Mouse (Mus musculus): ENCODE results near the gene Lao1.
"Not testable (repeated sequence)": the region's sequence is repeated elsewhere in the genome, so short reads cannot be mapped to it uniquely, and the experiment has no call there.

Gene Lao1

DNA sequence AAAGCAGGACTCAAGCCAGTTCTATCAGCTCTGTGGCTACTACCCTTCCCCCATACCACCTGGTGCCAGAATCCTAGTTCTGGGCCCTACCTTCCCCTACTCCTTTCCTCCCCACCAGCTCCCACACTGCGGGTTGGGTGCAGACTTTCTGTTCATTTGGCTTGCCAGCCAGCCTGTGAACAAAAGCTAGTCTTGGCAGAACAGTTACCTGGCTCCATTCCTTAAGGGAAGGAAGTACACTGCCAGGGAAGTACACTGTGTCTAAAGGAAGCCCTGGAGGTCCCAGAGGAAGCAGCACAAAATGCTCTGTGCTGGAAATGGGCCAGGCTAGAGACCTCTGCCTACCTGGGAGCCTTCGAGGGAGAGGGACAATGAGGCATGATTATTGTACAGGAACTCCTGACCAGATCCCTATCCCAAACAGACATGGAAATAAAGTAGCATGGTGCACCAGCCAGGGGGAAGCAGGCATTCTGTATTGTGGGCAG, at the start of gene Lao1:
TSS of gene Lao1 (plus strand) at position 438 of the 488 bp plus-strand sequence.
- Histone ChIP-seq H3K27me3 (ENCODE audit: insufficient read depth, low read length) (no peaks in the 10 kb centered on the region), H3K4me1 (replicated peaks; ENCODE audit: low read depth, low read length) (no peaks in the 10 kb centered on the region), H3K4me3 (replicated peaks; ENCODE audit: low read length) (no peak within 1 kb of the TSS), H3K36me3 (ENCODE audit: insufficient read depth, low read length) (no peaks in the 10 kb centered on the region), H3K9me3 (ENCODE audit: low read length) (no peaks in the 10 kb centered on the region)
- TF ChIP-seq POU5F1 (IDR thresholded peaks at IDR 0.05; ENCODE audit: borderline replicate concordance, low read length) (no peak), NANOG (IDR thresholded peaks at IDR 0.05; ENCODE audit: borderline replicate concordance, low read length) (no peak), CTCF (conservative IDR thresholded peaks at IDR 0.05; ENCODE audit: low read length) (no peak)

DNA sequence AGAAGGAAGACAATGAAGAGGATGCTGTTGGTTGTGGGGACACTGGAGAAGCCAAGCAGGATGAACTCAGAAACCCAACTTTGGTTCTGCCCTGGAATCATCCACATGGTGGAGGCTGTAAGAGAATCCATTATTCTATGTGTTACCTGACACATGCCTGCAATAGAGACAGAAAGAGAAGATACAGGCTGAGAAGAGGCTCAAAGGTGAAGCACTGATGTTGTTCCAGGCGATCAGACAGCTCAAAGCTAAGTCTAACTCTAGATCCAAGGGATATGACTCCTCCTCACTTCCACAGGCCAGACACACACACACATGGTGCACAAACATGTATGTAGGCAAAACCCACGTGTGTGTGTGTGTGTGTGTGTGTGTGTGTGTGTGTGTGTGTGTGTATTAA, 44.0 kb upstream of the Lao1 start, which contains the start of gene Olfr1329:
TSS of gene Olfr1329 (minus strand) at position 101 of the 400 bp plus-strand sequence.
- not testable (repeated sequence) for H3K9me3 ChIP-seq (ENCODE audit: low read length); H3K27me3 ChIP-seq (ENCODE audit: insufficient read depth, low read length); H3K4me1 ChIP-seq (replicated peaks; ENCODE audit: low read depth, low read length); H3K4me3 ChIP-seq (replicated peaks; ENCODE audit: low read length); H3K36me3 ChIP-seq (ENCODE audit: insufficient read depth, low read length)

DNA sequence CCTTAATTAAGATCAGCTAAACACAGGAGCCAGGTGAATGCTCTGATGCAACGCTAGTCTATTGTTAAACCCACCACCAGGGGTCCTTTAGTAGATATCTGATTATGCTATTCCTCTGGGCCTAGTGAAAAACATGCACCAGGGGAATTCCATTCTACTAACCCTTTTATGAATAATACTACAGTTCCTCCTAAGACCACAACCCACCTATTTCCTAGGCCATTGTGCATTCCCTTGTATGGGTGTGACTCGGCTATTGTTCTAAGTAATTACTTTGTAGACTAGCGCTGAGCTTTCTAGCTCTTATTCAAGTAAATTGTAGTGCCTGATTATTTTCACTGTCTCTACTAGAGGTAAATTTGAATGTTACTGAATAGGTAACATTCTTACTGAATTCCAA, 30.1 kb upstream of the Lao1 start:
- H3K27me3 ChIP-seq (ENCODE audit: insufficient read depth, low read length); H3K36me3 ChIP-seq (ENCODE audit: insufficient read depth, low read length); H3K4me3 ChIP-seq (replicated peaks; ENCODE audit: low read length); H3K4me1 ChIP-seq (replicated peaks; ENCODE audit: low read depth, low read length): not testable (repeated sequence)
- H3K9me3 ChIP-seq (ENCODE audit: low read length): peaks cover 14% of the 10 kb centered on the region

DNA sequence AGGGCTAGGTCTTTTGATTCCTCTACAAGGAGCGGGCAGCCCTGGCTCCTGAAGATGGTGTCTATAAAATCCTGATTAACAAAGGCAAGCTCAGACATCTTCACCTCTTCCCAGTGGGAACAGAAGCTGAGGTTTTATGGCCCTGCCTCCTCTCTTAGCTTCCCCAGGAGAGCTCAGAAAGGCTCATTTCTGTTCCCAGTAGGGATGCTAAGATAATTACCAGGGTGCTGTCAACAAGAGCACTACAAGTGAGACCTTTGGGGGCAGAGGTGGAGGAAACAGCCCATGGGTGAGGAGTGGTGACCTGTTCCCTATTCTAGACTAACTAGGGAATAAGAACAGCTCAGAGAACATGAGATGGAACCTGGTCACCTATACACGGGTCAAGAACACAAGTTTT, 22.9 kb upstream of the Lao1 start, which contains the start of gene Olfr1328:
TSS of gene Olfr1328 (minus strand) at position 101 of the 400 bp plus-strand sequence.
- no peaks in the 10 kb centered on the region for H3K36me3 ChIP-seq (ENCODE audit: insufficient read depth, low read length)
- H3K4me3 ChIP-seq (replicated peaks; ENCODE audit: low read length): no peak within 1 kb of the TSS
- H3K27me3 ChIP-seq (ENCODE audit: insufficient read depth, low read length): no peaks in the 10 kb centered on the region
- H3K9me3 ChIP-seq (ENCODE audit: low read length): 0 out of 2 replicates have a peak, but pooled peaks cover 2% of the 10 kb centered on the region
- no peaks in the 10 kb centered on the region for H3K4me1 ChIP-seq (replicated peaks; ENCODE audit: low read depth, low read length)
- TF ChIP-seq NANOG (IDR thresholded peaks at IDR 0.05; ENCODE audit: borderline replicate concordance, low read length) (no peak), POU5F1 (IDR thresholded peaks at IDR 0.05; ENCODE audit: borderline replicate concordance, low read length) (no peak), CTCF (conservative IDR thresholded peaks at IDR 0.05; ENCODE audit: low read length) (no peak)

DNA sequence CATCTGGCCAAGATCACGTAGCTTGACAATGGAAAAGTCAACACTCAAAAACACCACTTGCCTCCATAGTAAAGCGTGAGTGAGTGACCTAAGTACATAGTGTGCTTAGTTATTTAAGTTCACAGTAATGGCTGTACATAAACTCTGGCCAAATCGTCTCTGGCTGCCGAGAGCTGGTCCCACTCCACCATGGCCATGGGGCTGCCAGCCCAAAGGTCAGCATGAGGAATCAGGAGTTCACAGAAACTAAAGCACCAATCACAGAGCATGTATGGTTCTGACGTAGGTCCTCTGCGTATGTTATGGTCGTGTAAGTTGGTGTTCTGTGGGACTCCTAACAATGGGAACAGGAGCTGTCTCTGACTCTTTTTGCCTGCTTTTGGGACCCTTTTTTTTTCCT, 2.6 kb upstream of the Lao1 start:
- H3K9me3 ChIP-seq (ENCODE audit: low read length): no peaks in the 10 kb centered on the region; the same call in 1 of the 2 replicates
- peaks cover 2% of the 10 kb centered on the region; the same call in 1 of the 2 replicates for H3K27me3 ChIP-seq (ENCODE audit: insufficient read depth, low read length)
- TF ChIP-seq CTCF (conservative IDR thresholded peaks at IDR 0.05; ENCODE audit: low read length) (no peak), NANOG (IDR thresholded peaks at IDR 0.05; ENCODE audit: borderline replicate concordance, low read length) (no peak), POU5F1 (IDR thresholded peaks at IDR 0.05; ENCODE audit: borderline replicate concordance, low read length) (no peak)
- H3K4me1 ChIP-seq (replicated peaks; ENCODE audit: low read depth, low read length): no peaks in the 10 kb centered on the region
- no peak overlapping the region for H3K4me3 ChIP-seq (replicated peaks; ENCODE audit: low read length)
- H3K36me3 ChIP-seq (ENCODE audit: insufficient read depth, low read length): no peaks in the 10 kb centered on the region

DNA sequence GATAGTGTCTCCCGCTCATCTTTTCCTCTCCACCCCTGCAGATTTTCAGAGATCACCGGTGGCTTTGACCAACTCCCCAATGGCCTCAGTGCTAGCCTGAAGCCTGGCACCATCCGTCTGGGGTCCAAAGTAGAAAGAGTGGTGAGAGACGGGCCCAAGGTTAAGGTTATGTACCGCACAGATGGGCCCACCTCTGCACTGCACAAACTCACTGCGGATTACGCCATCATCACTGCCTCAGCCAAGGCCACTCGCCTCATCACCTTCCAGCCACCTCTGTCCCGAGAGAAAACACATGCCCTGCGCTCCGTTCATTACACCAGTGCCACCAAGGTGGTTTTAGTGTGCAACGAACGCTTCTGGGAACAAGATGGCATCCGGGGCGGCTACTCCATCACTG, 6.3 kb downstream of the Lao1 start:
- no peak overlapping the region for H3K4me3 ChIP-seq (replicated peaks; ENCODE audit: low read length)
- H3K36me3 ChIP-seq (ENCODE audit: insufficient read depth, low read length): no peaks in the 10 kb centered on the region
- TF ChIP-seq CTCF (conservative IDR thresholded peaks at IDR 0.05; ENCODE audit: low read length) (no peak), NANOG (IDR thresholded peaks at IDR 0.05; ENCODE audit: borderline replicate concordance, low read length) (no peak), POU5F1 (IDR thresholded peaks at IDR 0.05; ENCODE audit: borderline replicate concordance, low read length) (no peak)
- H3K27me3 ChIP-seq (ENCODE audit: insufficient read depth, low read length): peaks cover 14% of the 10 kb centered on the region
- 0 out of 2 replicates have a peak, but pooled peaks cover 6% of the 10 kb centered on the region for H3K4me1 ChIP-seq (replicated peaks; ENCODE audit: low read depth, low read length)
- H3K9me3 ChIP-seq (ENCODE audit: low read length): peaks cover 21% of the 10 kb centered on the region

DNA sequence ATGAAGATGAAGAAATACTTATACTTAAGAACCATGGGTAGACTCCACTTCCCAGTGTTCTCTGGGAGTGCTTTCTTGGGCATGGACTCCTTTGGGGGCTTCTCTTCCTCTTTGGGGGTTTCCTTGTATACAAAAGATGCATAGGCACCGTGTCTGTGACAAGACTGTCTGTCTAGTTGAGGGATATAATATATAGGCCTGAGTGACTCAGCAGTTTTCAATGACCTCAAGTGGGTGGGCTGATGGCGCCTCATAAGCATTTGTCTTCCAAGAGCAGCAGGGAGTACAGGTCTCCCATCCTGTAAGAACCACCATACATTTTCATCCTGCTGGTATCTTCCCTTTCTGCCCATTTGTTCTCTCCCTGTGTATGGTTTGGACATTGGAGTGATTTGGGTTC, 11.9 kb downstream of the Lao1 start:
- H3K4me3 ChIP-seq (replicated peaks; ENCODE audit: low read length): no peak overlapping the region
- peaks cover 17% of the 10 kb centered on the region for H3K9me3 ChIP-seq (ENCODE audit: low read length)
- H3K36me3 ChIP-seq (ENCODE audit: insufficient read depth, low read length): no peaks in the 10 kb centered on the region
- 0 out of 2 replicates have a peak, but pooled peaks cover under 1% of the 10 kb centered on the region for H3K4me1 ChIP-seq (replicated peaks; ENCODE audit: low read depth, low read length)
- no peak for TF ChIP-seq NANOG (IDR thresholded peaks at IDR 0.05; ENCODE audit: borderline replicate concordance, low read length)
- no peak for TF ChIP-seq CTCF (conservative IDR thresholded peaks at IDR 0.05; ENCODE audit: low read length)
- no peak for TF ChIP-seq POU5F1 (IDR thresholded peaks at IDR 0.05; ENCODE audit: borderline replicate concordance, low read length)
- peaks cover 10% of the 10 kb centered on the region for H3K27me3 ChIP-seq (ENCODE audit: insufficient read depth, low read length)

DNA sequence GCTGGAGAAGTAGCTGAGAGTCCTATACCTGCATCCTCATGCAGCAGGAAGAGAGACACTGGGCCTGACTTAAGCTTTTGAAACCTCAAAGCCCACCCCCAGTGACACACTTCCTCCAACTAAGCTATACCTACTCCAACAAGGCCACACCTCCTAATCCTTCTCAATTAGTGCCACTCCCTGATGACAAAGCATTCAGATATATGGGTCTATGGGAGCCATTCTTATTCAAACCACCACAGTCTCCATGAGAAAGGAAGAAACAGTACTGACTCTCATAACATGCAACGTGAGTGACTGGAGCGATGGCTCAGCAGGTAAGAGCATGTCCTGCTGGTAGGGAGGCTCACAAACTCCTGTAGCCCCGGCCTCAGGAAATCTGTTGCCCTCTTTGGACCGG, 23.9 kb downstream of the Lao1 start:
- 0 out of 2 replicates have a peak, but pooled peaks cover 7% of the 10 kb centered on the region for H3K27me3 ChIP-seq (ENCODE audit: insufficient read depth, low read length)
- peaks cover 14% of the 10 kb centered on the region for H3K9me3 ChIP-seq (ENCODE audit: low read length)
- TF ChIP-seq CTCF (conservative IDR thresholded peaks at IDR 0.05; ENCODE audit: low read length) (no peak), NANOG (IDR thresholded peaks at IDR 0.05; ENCODE audit: borderline replicate concordance, low read length) (0 out of 2 replicates have a peak, but pooled peaks have one; percentile 47)
- H3K36me3 ChIP-seq (ENCODE audit: insufficient read depth, low read length): no peaks in the 10 kb centered on the region
- peaks cover 18% of the 10 kb centered on the region for H3K4me1 ChIP-seq (replicated peaks; ENCODE audit: low read depth, low read length)
- H3K4me3 ChIP-seq (replicated peaks; ENCODE audit: low read length): no peak overlapping the region

DNA sequence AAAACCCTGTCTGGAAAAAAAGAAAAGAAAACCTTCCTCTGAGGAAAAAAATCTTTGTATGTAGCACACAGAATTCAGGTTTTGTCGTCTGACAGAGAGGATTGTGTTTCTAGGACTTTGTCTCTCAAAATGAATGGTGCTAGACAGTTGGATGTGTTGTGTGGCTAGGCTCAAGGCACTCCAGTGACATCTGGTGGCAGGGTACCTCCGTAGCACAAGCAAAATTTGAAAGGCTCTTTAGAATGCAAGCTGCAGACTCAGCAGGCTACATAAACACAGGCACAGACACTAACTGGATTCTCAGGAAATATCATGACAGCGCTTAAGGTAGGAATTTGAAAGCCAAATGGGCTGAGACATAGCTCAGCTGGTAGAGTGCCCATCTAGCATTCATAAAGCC, 27.2 kb downstream of the Lao1 start:
- peaks cover 24% of the 10 kb centered on the region for H3K4me1 ChIP-seq (replicated peaks; ENCODE audit: low read depth, low read length)
- H3K36me3 ChIP-seq (ENCODE audit: insufficient read depth, low read length): no peaks in the 10 kb centered on the region
- TF ChIP-seq POU5F1 (IDR thresholded peaks at IDR 0.05; ENCODE audit: borderline replicate concordance, low read length) (no peak), NANOG (IDR thresholded peaks at IDR 0.05; ENCODE audit: borderline replicate concordance, low read length) (no peak), CTCF (conservative IDR thresholded peaks at IDR 0.05; ENCODE audit: low read length) (peak; percentile 82)
- no peak overlapping the region for H3K4me3 ChIP-seq (replicated peaks; ENCODE audit: low read length)
- peaks cover 20% of the 10 kb centered on the region for H3K9me3 ChIP-seq (ENCODE audit: low read length)
- H3K27me3 ChIP-seq (ENCODE audit: insufficient read depth, low read length): no peaks in the 10 kb centered on the region

Measured in E14TG2a.4 (cell line).